Mouse (Mus musculus) frontal cortex, adult 2 months (tissue): ENCODE measurements around the gene Mrps34. TPM values are rescaled to one million over a fixed set of nuclear protein-coding genes. Genes with fewer than 3 reads are reported as not detected.
"Not testable (repeated sequence)": the region's sequence is repeated elsewhere in the genome, so short reads cannot be mapped to it uniquely, and the experiment has no call there.

Experiments used
- DNase-seq, 2 experiments: peaks; one replicate each; pipeline ENCODE4 v3.0.0; 2022; ENCODE audit warnings: low spot score in 1 of 2; ENCODE audit errors: extremely low spot score in 1 of 2
- polyA plus RNA-seq: library from polyadenylated mRNA; depleted of rRNA; stranded (reverse); fragments of >200 nt; gene quantifications from 2 replicates; pipeline ENCODE4 v1.2.3, GENCODE M21; 2012

The Mrps34 gene
- polyA plus RNA-seq, 1 experiment = 111 TPM

DNA sequence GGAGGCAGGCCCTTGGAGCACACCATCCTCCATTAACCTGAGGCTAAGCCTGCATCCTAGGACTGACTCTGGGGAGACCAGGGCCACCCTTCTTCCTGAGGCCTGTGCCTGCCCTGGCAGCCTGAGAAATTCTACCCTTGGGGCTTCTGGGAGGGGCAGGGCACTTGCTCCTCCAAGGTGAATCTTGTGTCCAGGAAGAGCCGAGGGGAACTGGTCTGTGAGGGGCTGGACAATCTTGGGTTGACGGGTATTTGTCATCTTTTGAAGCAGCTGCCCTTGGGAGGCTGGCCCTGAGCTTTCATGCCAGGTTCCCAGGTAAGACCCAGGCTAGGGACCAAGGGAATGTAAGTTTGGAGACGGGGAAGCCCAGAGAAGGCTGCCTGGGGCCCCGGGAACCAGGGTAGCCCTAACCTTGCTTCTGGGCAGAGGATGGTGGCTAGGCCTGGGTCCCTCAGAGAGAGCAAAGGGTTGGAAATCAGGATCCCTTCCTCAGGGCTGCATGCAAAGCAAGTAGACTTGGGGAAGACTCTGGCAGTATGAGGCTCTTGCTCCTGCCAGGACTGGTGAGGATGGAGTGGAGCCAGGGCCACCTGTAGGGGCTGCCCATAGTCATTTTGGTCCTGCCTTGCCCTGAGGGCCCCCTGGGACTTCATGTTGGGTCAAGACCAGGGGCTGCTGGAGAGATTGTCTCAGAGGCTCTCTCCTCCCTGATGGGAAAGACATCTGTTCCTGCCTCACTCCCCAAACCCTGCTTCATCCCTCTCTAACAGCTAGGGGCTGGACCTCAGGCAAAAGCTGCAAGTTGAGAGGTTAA is 3.3 kb downstream of the Mrps34 start:
- no peak for DNase-seq

DNA sequence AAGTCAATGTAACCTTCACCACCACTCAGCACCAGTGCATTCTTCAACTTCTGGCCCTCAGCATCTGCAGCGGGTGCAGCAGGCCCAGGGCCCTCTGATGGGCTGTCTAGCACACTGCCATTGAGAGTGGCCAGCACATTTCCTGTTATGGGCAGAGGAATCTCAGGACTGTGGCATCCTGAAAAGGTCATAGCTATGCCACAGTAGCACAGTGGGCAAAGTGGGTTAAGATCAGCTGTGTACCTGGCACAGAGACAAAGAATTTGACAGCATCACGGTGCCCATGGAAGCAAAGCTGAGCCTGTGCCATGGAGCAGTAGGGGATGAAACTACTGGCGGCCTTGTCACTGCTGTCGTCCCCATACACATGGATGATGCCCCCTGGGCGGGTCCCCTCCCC is 4.2 kb downstream of the Mrps34 start:
- DNase-seq = no peak

DNA sequence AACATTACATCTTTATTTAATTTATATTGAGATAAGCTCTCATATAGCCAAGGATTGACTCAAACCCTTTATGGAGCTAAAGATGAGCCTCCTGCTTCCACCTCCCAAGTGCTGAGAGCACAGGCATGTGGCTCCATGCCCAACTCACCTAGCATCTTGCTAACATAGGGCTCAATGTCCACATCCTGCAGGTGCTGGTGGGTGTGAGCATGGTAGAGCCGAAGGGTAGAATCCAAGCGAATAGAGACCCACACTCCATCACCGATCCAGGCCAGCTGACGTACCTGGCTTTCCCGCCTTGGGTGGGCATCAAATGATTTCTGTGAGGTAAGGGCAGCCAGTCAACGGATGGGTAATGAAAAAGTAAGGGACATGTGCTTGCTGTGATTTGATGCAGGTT is 5.1 kb downstream of the Mrps34 start:
- no peak for DNase-seq

DNA sequence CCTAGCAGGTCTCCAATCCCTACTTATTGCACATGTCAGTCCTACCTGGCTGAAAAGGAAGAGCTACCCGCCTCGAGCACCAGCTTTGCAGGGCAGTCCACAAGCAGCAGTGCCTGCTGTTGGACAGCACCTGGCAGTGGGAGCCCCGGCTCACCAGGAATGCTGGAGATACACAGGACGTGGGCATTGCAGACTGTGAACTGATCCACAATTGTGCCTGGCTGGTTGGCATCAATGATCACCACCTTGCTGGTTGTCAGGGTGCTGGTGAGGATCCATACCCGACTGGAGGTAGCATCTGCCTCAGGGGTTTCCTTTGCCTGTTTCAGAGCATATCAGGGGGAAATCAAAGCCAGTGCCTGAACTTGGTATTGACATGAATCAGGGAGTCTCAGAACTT is 7.2 kb downstream of the Mrps34 start:
- DNase-seq = no peak

GRCm38 (mm10) chr17:24902671-24903474 is 8.0 kb downstream of the Mrps34 start:
- no peak for DNase-seq

DNA sequence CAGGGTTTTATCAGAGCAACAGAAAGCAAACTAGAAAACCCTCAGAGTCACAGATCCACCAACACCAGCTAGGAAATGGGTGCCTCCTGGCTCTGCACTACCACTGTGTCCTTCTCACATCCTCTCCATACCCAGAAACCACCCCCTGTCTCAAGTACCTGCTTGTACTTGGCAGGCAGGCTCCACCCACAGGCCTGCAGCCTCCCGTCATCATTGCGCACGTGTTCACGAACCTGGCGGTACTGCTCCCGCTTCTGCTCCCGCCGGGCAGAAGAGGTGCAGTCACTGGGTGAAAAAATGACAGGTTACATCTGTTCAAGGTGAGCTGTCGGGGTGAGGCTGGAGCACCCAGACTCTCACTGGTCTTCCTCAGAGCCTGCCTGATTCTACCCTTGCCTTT is 8.9 kb downstream of the Mrps34 start:
- DNase-seq = no peak

GRCm38 (mm10) chr17:24907591-24907990 is 12.7 kb downstream of the Mrps34 start:
- no peak for DNase-seq

DNA sequence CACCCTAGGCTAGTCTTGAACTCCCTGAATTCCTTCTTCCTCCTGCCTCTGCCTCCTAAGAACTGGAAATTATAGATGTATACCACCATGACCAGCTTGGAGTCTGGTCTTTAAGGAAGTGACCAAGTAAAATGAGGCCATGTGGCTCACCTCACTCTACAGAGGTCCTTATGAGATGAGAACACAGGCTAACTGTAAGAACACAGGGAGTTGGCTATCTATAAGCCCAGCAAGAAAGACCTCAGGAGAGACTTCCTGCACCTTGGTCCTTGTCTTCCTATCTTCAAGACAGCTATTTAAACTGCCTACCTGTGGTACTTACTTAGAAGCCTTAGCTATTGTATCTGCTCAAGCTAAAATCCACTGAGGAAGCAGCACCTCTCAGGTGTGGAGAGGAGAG is 19.1 kb downstream of the Mrps34 start:
- no peak for DNase-seq

GRCm38 (mm10) chr17:24923246-24923645 is 28.3 kb downstream of the Mrps34 start:
- DNase-seq = no peak

DNA sequence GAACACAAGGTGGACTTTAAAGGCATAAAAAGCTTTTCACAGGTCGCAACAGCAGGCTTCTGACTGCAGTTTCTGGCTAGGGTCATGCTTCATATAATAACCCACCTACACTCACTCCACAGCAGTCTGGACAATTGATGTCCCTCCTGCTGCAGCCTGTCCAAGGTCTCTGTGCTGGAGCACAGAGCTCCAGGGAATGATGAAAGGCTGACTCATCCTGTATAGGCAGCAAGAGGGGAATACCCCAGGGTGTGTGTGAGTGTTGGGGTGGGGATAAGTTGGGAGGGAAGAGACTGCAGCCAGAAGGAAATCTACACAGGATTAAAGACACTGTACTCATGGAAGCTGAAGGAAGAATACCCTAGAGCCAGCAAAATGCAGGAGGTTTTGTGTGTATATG is 34.6 kb downstream of the Mrps34 start:
- DNase-seq = no peak

- DNase-seq = no peak
These were observed 37.5 kb downstream of the Mrps34 start for GRCm38 (mm10) chr17:24932431-24932830.

DNA sequence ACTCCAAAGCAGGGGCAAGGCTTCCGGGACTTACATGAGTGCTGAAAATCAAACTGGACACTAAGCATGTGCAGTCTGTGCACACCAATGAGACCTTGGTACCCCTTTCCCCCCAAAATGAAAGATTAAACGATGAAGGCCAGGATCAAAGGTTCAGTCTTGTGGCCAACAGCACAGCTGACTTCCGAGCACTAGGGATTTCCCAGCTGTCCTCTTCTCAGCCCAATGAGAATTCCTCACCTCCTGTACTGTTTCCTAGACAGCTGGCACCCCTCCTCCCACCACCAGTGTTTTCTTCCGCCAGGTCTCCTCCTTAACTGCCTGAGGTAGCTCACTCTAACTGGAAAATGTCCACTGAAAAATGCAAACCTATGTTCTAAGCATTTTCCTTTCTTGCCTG is 38.2 kb downstream of the Mrps34 start:
- no peak for DNase-seq

- peak in 1 of 2 experiments; percentile 17 for DNase-seq
These were observed 40.0 kb downstream of the Mrps34 start for GRCm38 (mm10) chr17:24934926-24935325.

- no peak for DNase-seq
These were observed 40.8 kb downstream of the Mrps34 start for GRCm38 (mm10) chr17:24935666-24936065.

DNA sequence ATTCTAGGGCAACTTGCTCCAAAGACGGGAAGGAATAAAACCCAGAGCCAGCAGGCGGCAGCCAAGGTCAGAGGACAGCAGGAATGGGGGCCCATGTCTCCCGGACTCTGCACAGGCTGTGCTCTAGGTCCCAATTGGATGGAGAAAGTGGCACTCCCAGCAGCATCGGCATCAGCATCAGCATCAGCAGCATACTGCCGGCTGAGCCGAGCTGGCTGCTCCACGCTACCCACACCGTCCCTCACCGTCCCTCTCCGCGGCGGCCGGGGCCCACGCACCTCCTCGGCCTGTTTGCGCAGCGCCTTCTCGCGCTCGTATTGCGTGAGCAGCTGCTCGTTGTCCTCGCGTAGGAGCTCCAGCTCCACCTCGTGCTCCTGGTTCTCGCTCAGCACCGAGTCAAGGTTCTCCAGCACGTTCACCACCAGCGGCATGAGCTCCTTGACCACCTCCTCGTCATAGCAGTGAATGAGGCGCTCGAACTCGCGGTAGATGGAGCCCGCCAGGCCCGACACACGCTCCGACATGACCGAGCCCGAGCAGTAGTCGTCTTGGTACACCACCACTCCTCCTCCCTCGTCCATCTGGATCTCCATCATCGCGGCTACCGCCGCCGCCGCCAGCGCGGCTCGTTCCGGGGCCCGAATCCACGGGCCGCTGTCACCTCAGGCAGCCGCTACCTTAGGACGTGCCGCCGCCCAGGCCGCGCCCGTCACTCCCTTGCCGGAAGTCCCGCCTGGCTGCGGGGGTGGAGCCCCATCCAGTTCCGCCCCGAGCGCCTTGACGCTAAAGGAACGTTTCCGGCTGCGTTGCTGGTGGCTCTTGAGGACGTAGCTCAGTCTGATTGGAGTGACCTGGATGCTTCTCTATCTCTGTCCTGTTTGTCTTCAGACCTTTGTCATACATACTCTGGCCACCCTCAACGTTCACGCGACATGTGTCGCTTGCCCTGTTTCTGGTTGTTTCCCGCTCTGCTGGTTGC is 41.6 kb downstream of the Mrps34 start, which contains the start of gene Mapk8ip3:
TSS of gene Mapk8ip3 (minus strand) at position 719 of the 979 bp plus-strand sequence.
- peak; percentile 92 to 98 for DNase-seq

GRCm38 (mm10) chr17:24937266-24937665 is 42.4 kb downstream of the Mrps34 start:
- no peak for DNase-seq

- DNase-seq = peak in 1 of 2 experiments; percentile 68
These were observed 47.5 kb downstream of the Mrps34 start for GRCm38 (mm10) chr17:24942453-24942852.

DNA sequence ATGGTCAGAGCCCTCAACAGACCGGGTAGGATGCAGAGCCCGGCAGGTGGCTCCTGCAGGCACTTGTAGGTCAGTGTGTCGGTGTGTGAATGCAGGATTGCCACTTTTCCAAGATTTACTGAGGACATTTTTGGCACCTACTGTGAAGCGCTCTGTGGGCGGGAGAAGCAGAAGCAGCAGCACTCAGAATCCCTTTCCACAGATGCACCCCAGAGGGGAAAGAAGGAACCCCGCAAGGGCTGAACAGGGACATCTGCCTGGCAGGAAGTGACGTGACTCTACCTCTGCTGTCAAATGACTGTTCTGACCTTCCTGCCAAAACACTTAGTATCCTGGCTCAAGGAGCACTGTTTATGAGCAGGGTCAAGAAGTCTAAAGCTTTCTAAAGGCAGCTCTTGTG is 48.1 kb downstream of the Mrps34 start:
- DNase-seq = peak; percentile 66 to 81

DNA sequence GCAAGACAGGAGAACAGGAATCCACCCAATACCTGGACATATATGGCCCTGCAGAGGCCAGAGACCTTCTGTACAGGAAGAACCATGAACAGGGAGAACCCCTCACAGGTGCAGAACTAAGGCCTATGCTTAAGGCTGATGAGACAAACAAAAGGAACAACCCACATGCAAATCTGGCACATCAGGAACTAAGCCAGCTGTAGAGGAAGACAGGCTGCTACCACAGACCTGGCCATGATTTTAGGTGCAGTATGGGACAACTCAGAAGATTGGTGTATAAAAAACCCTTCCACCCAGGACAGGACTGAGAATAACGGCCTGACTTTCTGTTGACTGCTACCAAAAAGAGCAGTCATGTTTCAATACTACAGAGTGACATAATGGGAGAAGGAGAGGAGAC is 48.7 kb downstream of the Mrps34 start:
- not testable (repeated sequence) for DNase-seq
